Mouse (Mus musculus): ENCODE measurements around the gene Myo3b.

Myo3b gene

DNA sequence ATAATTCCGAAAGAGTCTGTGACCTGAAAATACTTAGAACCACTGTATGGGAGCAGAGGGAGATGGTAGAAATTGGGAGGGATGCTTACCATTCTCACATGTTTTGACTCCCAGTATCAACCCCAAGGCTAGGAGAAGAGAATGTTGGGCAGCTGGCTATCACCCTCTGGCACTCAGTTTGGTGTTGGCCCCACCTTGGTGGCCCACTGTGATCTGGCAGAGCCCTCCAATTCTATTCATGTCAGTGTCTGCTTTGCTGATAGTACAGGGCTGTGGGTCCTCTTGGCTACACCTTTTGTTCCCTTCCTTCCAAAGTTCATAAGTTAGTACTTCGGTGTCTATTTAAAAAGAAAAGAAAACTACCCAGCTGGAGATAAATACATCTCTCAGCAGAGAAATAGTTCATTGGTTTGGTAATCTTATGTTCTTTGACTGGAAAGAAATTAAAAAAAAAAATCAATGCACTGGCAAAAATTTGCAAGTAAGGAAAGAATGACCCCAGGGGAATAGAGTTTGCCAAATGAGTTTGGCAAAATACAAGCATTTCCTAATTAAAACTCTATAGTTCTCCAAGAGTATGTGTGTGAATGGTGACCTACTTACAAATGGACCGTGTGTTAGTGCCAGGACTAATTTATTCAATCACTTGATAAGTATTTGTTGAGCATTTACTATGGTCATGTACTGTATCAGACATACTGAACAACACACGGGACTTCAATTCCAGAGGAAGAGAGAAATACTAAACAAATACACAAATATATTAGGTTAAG lies 98.5 kb downstream of the Myo3b start:
- DNase-seq, result peak; percentile 9

- DNase-seq, result no peak
These were observed 104.7 kb downstream of the Myo3b start for GRCm38 (mm10) chr2:70143543-70144188.

GRCm38 (mm10) chr2:70146993-70147581 lies 108.2 kb downstream of the Myo3b start:
- DNase-seq, result no peak

GRCm38 (mm10) chr2:70148821-70149510 lies 110.0 kb downstream of the Myo3b start:
- DNase-seq, result no peak

DNA sequence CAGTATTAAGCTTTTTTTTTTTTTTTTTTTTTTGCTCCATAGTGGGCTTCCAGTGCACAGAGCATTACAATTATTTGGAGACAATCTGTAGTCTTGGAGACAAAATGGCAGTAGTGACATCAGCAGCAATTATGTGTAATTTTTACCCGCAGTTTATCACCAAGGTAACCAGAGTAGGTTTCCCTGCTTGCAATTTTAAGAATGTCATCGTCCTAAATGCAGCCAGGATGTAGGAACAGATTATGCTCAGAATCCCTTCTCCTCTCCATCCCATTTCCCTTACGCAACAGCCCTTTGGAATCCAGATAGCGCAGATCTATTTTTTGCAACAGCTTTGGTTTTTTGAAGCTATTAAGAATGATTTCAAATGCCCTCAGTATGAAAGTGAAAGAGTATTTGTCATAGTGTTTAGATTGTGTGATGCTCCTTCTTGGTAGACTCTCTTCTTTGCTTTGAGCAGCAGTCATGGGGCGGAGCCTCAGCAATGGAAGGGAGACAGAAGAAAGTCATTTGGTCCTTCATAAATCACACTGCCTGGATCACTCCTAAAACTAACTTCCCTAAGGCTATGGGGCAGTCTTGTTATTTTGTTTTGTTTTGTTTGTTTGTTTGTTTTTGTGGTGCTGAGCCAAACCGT lies 111.6 kb downstream of the Myo3b start:
- DNase-seq, result no peak

DNA sequence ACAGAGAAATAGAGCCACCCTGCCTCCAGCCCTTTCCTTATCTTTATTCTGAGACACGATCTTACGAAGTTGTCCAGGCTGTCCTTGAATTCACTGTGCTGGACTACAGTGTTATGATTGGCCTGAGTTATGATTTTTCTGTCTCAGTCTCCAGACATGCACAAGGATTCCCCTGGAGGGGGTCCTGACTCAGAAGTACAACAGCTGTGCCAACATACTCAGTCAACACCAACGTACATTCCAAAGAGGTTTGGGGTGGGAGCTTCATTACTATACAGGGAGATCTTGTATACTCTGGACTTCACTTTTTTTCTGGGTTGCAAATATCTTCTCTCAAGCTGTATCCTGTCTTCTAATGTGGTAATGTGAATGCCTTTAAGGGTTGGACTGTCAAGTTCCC lies 113.0 kb downstream of the Myo3b start:
- DNase-seq, result no peak

GRCm38 (mm10) chr2:70155226-70155836 lies 116.4 kb downstream of the Myo3b start:
- no peak for DNase-seq

DNA sequence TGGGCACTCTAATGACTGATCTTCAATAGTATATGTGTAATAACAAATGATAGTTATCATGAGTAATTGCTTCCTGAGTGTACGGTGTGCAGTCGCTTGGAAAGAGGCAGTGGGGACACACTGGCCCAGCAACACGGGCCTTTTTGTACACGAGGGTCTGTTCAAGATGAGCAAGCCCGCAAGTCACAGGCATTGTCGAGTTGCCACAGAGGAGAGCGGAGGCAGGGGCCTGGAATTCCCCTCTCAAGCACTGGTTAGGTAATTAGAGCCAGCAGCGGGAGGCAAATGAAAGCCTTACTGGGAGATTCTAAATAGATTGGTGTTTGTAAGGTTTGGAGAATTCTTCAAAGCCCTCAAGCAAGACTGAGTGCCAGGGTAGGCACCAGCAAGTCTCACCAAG lies 120.6 kb downstream of the Myo3b start:
- DNase-seq, result no peak

DNA sequence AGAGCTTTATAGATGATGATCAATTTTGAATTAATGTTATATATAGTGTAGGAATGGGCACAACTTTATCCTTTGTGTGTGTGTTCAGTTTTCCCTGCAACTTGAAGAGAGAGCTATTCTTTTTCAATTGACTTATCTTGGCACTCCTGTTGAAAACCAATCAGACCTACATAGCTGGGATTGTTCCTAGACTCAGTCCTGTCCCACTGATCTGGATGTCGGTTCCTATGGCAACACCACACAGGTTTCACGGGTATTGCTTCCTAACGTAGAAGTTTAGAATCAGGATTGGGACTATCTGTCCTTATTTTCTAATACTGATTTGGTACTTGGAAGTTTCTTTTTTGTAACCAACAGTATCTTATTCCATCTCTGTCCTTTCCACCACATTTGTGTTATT lies 127.3 kb downstream of the Myo3b start:
- DNase-seq, result no peak

GRCm38 (mm10) chr2:70167944-70168935 lies 129.3 kb downstream of the Myo3b start:
- no peak for DNase-seq

DNA sequence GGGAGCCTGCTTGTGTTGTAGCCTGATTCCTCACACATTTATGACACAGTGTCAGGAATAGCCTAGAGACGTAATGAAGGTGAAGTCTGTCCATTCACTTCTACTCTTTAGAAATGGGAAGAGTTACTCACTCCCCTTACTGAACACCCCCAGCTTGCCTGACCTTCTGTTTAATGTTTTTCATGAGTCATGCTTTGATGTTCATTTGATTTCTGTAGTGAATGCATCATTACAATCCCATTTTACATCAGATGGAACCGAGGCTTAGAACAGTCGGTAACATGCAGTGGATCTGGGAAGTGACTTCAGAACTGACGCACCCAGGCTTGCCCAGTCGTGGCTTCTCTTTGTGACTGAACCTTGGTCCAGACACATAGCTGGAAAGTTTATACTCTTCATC lies 131.5 kb downstream of the Myo3b start:
- DNase-seq, result no peak

GRCm38 (mm10) chr2:70176823-70177708 lies 138.1 kb downstream of the Myo3b start:
- no peak for DNase-seq

DNA sequence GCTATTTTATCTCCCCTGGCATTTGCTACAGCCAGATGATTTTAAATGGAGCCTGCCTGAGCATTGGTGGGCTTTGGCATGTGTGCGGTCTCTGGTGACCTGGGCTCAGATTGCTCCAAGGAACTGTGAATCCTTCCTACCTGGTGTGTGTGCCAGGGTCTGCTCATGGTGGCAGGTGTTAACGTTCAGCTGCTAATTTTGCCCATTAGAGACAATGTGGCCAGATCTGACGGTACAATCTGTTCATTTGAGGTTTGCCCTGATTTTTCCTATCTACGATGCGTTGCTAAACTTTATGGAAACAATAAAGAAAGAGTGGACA lies 138.7 kb downstream of the Myo3b start:
- peak; percentile 11 for DNase-seq

DNA sequence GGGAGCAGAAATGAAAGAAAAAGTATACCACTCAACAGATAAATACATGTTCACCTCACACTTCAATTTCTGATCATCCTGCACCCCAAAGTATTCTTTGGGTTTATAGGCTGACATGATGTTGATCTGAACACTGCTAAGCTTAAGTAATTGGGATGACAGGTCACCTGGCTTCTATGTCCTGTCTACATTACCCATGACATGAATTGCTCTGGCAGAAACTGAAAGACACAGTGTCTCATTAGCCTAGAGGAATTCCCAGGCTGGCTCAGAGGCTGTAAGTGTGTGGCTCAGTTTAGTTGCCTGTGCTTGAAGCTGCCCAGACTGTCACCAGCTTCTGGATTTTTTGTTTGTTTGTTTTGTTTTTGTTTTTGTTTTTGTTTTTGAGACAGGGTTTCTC lies 139.3 kb downstream of the Myo3b start:
- DNase-seq, result no peak

- no peak for DNase-seq
These were observed 143.3 kb downstream of the Myo3b start for GRCm38 (mm10) chr2:70182150-70182670.

DNA sequence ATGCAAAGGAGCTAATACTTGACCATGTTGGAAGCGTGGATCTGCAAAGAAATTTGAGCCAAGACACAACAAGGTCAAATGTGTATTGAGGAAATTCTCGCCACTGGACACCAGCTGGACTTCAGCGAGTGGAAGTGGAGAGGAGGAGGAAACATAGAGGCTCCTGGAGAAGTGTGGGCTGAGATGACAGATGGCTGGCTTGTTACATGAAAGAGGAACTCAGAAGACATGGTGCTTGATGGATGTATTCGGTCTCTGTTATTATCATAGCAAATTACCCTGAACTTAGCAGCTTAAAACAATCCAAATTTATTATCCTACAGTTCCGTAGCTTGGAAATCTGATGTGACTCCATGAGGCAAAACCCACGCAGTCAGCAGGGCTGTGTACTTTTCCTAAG lies 148.1 kb downstream of the Myo3b start:
- DNase-seq, result no peak

GRCm38 (mm10) chr2:70195418-70196248 lies 156.7 kb downstream of the Myo3b start:
- no peak for DNase-seq

DNA sequence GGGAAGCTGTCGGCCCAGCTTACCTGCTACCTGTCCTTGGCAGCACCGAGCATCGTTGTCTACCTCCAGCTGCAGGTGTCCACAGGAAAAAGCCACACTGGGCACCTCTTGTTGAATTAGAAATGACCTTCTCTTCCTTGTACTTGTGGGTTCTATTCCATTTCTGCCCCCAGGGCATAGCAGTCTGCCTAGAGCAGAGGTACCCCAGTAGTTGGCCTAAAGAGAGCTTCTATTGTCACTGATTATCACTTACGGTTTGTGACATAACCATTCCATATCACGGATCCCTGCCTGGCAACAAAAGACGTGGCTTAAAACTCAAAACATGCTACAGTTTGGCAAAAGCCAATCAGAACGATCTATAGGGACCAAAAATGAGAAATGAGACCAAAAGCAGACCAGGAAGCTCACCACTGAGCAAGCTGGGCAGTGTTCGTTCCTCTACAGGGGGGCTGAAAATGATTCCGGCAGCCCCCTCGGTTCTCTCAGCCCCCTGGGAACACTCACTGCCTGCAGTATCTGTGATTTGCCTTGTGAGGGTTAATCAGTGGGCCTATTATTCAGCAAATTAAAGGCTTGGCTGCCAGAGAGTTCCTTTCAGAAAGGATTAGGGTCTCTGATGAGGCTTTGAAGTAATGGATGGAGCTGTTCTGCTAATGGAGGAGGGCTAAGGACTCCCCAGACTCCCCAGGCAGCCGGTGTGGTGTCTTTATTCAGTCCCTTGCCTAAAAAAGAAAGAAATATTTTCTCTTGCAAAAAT lies 163.1 kb downstream of the Myo3b start:
- DNase-seq, result no peak
